Comparison of ENCODE assay signal across 13 mouse cellular contexts in genomic region chr7:126183583-126183982, GRCm38 (mm10).
"Had no signal": no experiment of that assay in that cellular context is flagged by ENCODE, and none has a peak within 500 bp of the region (broad histone marks: within the 10 kb centered on the region; RNA-seq: fewer than 3 reads in every experiment).

No protein-coding gene starts in this region.

- ATAC-seq: lung, postnatal 0 days; midbrain, embryonic 15.5 days had no signal

- H3K9ac ChIP-seq: kidney, embryonic 15.5 days; midbrain, embryonic 15.5 days; neural tube, embryonic 12.5 days; stomach, embryonic 15.5 days had no signal

- DNase-seq: kidney, adult 18-20 months; kidney, postnatal 14 days; lung, adult 2 months; lung, postnatal 36 days; right cerebral cortex, postnatal 4 days; thymus, postnatal 36 days had no signal

- H3K36me3 ChIP-seq: kidney, embryonic 15.5 days; midbrain, embryonic 15.5 days; neural tube, embryonic 12.5 days; stomach, embryonic 15.5 days had no signal

- H3K4me2 ChIP-seq: kidney, embryonic 15.5 days; midbrain, embryonic 15.5 days; neural tube, embryonic 12.5 days; stomach, embryonic 15.5 days had no signal

- H3K4me3 ChIP-seq: kidney, embryonic 15.5 days; limb, embryonic 10.5 days; midbrain, embryonic 10.5 days; midbrain, embryonic 15.5 days; neural tube, embryonic 12.5 days; stomach, embryonic 15.5 days had no signal

- H3K9me3 ChIP-seq: kidney, embryonic 15.5 days; limb, embryonic 10.5 days; midbrain, embryonic 10.5 days; midbrain, embryonic 15.5 days; neural tube, embryonic 12.5 days; stomach, embryonic 15.5 days had no signal

- H3K27ac ChIP-seq: kidney, embryonic 15.5 days; limb, embryonic 10.5 days; midbrain, embryonic 10.5 days; midbrain, embryonic 15.5 days; neural tube, embryonic 12.5 days; stomach, embryonic 15.5 days had no signal

- H3K27me3 ChIP-seq: kidney, embryonic 15.5 days; midbrain, embryonic 15.5 days; neural tube, embryonic 12.5 days; stomach, embryonic 15.5 days had no signal
